In the genomic region with DNA sequence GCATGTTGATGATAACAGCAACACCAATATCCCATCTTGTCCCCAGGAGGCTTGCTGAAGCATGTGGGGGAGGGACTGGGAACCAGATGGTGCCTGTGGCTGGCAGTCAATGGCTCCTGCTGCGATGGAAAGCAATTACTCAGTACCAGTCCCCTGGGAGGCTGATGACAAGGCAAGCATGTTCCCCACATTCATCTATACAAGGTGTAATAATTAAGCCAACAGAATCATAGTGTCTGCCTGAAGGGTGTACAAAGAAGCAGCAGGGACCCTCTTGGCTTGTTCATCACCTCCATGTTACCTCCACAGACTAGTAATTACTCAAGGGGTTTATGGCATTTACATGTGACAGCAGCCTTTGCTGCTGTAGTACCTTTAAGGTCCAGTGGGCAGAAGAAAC, we compare ENCODE assay signal across 9 mouse cellular contexts.
DNase-seq lines count a peak whose midpoint lies in the region; ATAC-seq lines count a peak whose summit lies in the region.
"Had no signal": no experiment of that assay in that cellular context is flagged by ENCODE, and none has a peak within 500 bp of the region (broad histone marks: within the 10 kb centered on the region; RNA-seq: fewer than 3 reads in every experiment).

No protein-coding gene starts in this region.

- H3K9ac ChIP-seq in kidney, embryonic 14.5 days (ENCODE audit: low read depth, low read length): no peak overlapping the region
- no peak overlapping the region for H3K9ac ChIP-seq in neural tube, embryonic 14.5 days (replicated peaks; ENCODE audit: low read depth, low read length)

- H3K36me3 ChIP-seq in kidney, embryonic 14.5 days (ENCODE audit: control insufficient read depth, insufficient read depth, low read length): no peaks in the 10 kb centered on the region
- H3K36me3 ChIP-seq in neural tube, embryonic 14.5 days (ENCODE audit: control insufficient read depth, insufficient read depth, low read length): no peaks in the 10 kb centered on the region

- intact Hi-C loops in gastrocnemius, postnatal 14 days (cut with DNase I; ENCODE audit: low total_unique reads): no loop called here

- no peaks in the 10 kb centered on the region for H3K9me3 ChIP-seq in kidney, embryonic 14.5 days (ENCODE audit: control insufficient read depth, low read length)
- H3K9me3 ChIP-seq in neural tube, embryonic 14.5 days (ENCODE audit: control insufficient read depth, low read length): no peaks in the 10 kb centered on the region

- H3K27ac ChIP-seq in kidney, embryonic 14.5 days (ENCODE audit: low read depth, low read length): no peak overlapping the region
- peak overlapping the region; percentile 39; the same call in 1 of the 2 replicates for H3K27ac ChIP-seq in neural tube, embryonic 14.5 days (ENCODE audit: low read depth, low read length)

- 0 out of 2 replicates have a peak, but pooled peaks have one; percentile 28 for ATAC-seq in kidney, embryonic 14.5 days (ENCODE audit: low FRiP score, low TSS enrichment)
- peak; percentile 90 for ATAC-seq in neural tube, embryonic 14.5 days (ENCODE audit: low read depth)

- no peak for DNase-seq in kidney, adult 11 months
- DNase-seq in embryo, embryonic 11.5 days (ENCODE audit: low read depth, low spot score): peak; percentile 27
- DNase-seq in layer of hippocampus, adult 8-10 months (ENCODE audit: low spot score in 2 of 2): peak; percentile 78 to 81
- no peak for DNase-seq in testis, postnatal 14 days (ENCODE audit: low spot score)
- no peak for DNase-seq in gastrocnemius, postnatal 14 days
- no peak for DNase-seq in kidney, adult 18-20 months
- DNase-seq: kidney, adult 2 months had no signal

- no peak overlapping the region for H3K4me2 ChIP-seq in kidney, embryonic 14.5 days (replicated peaks; ENCODE audit: low read depth, low read length)
- H3K4me2 ChIP-seq in neural tube, embryonic 14.5 days (ENCODE audit: low read depth, low read length): no peak overlapping the region

- 19% methylated on average over 1 of the region's 1 CpGs for WGBS in kidney, embryonic 14.5 days
- WGBS in neural tube, embryonic 14.5 days: 30% methylated on average over 1 of the region's 1 CpGs

- H3K27me3 ChIP-seq in kidney, embryonic 14.5 days (ENCODE audit: control insufficient read depth, insufficient read depth, low read length): no peaks in the 10 kb centered on the region
- no peaks in the 10 kb centered on the region for H3K27me3 ChIP-seq in neural tube, embryonic 14.5 days (ENCODE audit: control insufficient read depth, insufficient read depth, low read length)

- H3K4me1 ChIP-seq in kidney, embryonic 14.5 days (ENCODE audit: control insufficient read depth, insufficient read depth, low read length): 0 out of 2 replicates have a peak, but pooled peaks cover 6% of the 10 kb centered on the region
- H3K4me1 ChIP-seq in neural tube, embryonic 14.5 days (ENCODE audit: control insufficient read depth, insufficient read depth, low read length): peaks cover 20% of the 10 kb centered on the region

- H3K4me3 ChIP-seq in kidney, embryonic 14.5 days (ENCODE audit: low read length): no peak overlapping the region
- no peak overlapping the region for H3K4me3 ChIP-seq in neural tube, embryonic 14.5 days (ENCODE audit: low read depth, low read length)

Comparison
In these comparisons a context has a peak if more than half of its experiments do, and no peak if none do; other contexts are left out.
1. DNase-seq: peak in embryo, embryonic 11.5 days (single experiment) and layer of hippocampus, adult 8-10 months (2 of 2); none in kidney, adult 11 months (single experiment), testis, postnatal 14 days (single experiment), gastrocnemius, postnatal 14 days (single experiment) and kidney, adult 18-20 months (single experiment).